In genomic region chr6:31072072-31072471, GRCm38 (mm10) we compare ENCODE assay signal across 31 mouse cellular contexts.
DNase-seq lines count a peak whose midpoint lies in the region; ATAC-seq lines count a peak whose summit lies in the region.
"Had no signal": no experiment of that assay in that cellular context is flagged by ENCODE, and none has a peak within 500 bp of the region (broad histone marks: within the 10 kb centered on the region; RNA-seq: fewer than 3 reads in every experiment).

No protein-coding gene starts in this region.

- no peaks in the 10 kb centered on the region for H3K27me3 ChIP-seq in midbrain, embryonic 15.5 days (replicated peaks)
- H3K27me3 ChIP-seq: embryonic facial prominence, embryonic 13.5 days; forebrain, embryonic 12.5 days; heart, embryonic 12.5 days; liver, embryonic 13.5 days; midbrain, embryonic 13.5 days; neural tube, embryonic 12.5 days had no signal

- H3K27ac ChIP-seq in midbrain, embryonic 15.5 days = no peak overlapping the region
- H3K27ac ChIP-seq: embryonic facial prominence, embryonic 13.5 days; forebrain, embryonic 12.5 days; hindbrain, embryonic 14.5 days; liver, embryonic 13.5 days; midbrain, embryonic 13.5 days; neural tube, embryonic 12.5 days had no signal

- H3K9me3 ChIP-seq in midbrain, embryonic 15.5 days = no peaks in the 10 kb centered on the region
- H3K9me3 ChIP-seq: embryonic facial prominence, embryonic 13.5 days; forebrain, embryonic 12.5 days; heart, embryonic 12.5 days; liver, embryonic 13.5 days; midbrain, embryonic 13.5 days; neural tube, embryonic 12.5 days had no signal

- H3K4me2 ChIP-seq in midbrain, embryonic 15.5 days = no peak overlapping the region
- H3K4me2 ChIP-seq: embryonic facial prominence, embryonic 13.5 days; forebrain, embryonic 12.5 days; heart, embryonic 12.5 days; hindbrain, embryonic 14.5 days; liver, embryonic 13.5 days; midbrain, embryonic 13.5 days; neural tube, embryonic 12.5 days had no signal

- no peaks in the 10 kb centered on the region for H3K36me3 ChIP-seq in midbrain, embryonic 15.5 days (replicated peaks)
- H3K36me3 ChIP-seq: embryonic facial prominence, embryonic 13.5 days; forebrain, embryonic 12.5 days; heart, embryonic 12.5 days; liver, embryonic 13.5 days; midbrain, embryonic 13.5 days; neural tube, embryonic 12.5 days had no signal

- no peak overlapping the region for H3K4me3 ChIP-seq in midbrain, embryonic 15.5 days
- H3K4me3 ChIP-seq: embryonic facial prominence, embryonic 13.5 days; forebrain, embryonic 12.5 days; heart, embryonic 12.5 days; liver, embryonic 13.5 days; midbrain, embryonic 13.5 days; neural tube, embryonic 12.5 days had no signal

- no peak overlapping the region for H3K9ac ChIP-seq in midbrain, embryonic 15.5 days
- H3K9ac ChIP-seq: embryonic facial prominence, embryonic 13.5 days; forebrain, embryonic 12.5 days; forebrain, postnatal 0 days; heart, embryonic 12.5 days; hindbrain, embryonic 14.5 days; liver, embryonic 13.5 days; midbrain, embryonic 13.5 days; neural tube, embryonic 12.5 days had no signal

- peak; percentile 75 to 79 for ATAC-seq in hematopoietic stem cell, adult 5-6 weeks (replicated peaks in 1 of 2; ENCODE audit: insufficient read depth in 1 of 2, low FRiP score in 2 of 2, low TSS enrichment in 1 of 2, low read depth in 1 of 2, poor library complexity in 2 of 2, severe bottlenecking in 2 of 2)
- ATAC-seq in megakaryocyte progenitor cell, adult 5-6 weeks (replicated peaks; ENCODE audit: poor library complexity) = peak; percentile 43
- no peak for ATAC-seq in midbrain, embryonic 15.5 days (replicated peaks)
- ATAC-seq: forebrain, postnatal 0 days; inflammation-experienced regulatory T-cells, adult 6 months; midbrain, embryonic 13.5 days had no signal

- peaks cover 8% of the 10 kb centered on the region for H3K4me1 ChIP-seq in midbrain, embryonic 15.5 days
- H3K4me1 ChIP-seq: neural tube, embryonic 12.5 days had no signal

- DNase-seq in layer of hippocampus, adult 11-12 months (ENCODE audit: low spot score) = peak; percentile 16
- DNase-seq in layer of hippocampus, postnatal 25 days (ENCODE audit: extremely low spot score in 1 of 2, low spot score in 1 of 2) = no peak
- DNase-seq in CD4-positive helper T cell, adult 2 months (ENCODE audit: low read depth, low spot score) = peak; percentile 63
- DNase-seq in embryo, embryonic 10.5 days (ENCODE audit: low spot score) = no peak
- DNase-seq: adrenal gland, adult 2 months; adrenal gland, postnatal 36 days; cerebellum, adult 18-20 months; cerebellum, postnatal 14 days; forebrain, postnatal 0 days; gastrocnemius, postnatal 10 days; heart, adult 18-20 months; heart, postnatal 4 days; kidney, adult 11 months; kidney, postnatal 14 days; layer of hippocampus, postnatal 36 days; left cerebral cortex, postnatal 4 days; liver, embryonic 13.5 days; lung, adult 18-20 months; lung, postnatal 10 days; right cerebral cortex, adult 18-20 months; right cerebral cortex, postnatal 4 days had no signal

- WGBS in midbrain, embryonic 15.5 days = 90% methylated on average over 7 of the region's 7 CpGs

Comparison
In these comparisons a context has a peak if more than half of its experiments do, and no peak if none do; other contexts are left out.
1. DNase-seq: peak in layer of hippocampus, adult 11-12 months (single experiment) and CD4-positive helper T cell, adult 2 months (single experiment); none in layer of hippocampus, postnatal 25 days (0 of 2) and embryo, embryonic 10.5 days (single experiment).